Mouse (Mus musculus): ENCODE results near the gene Naif1.

The Naif1 gene

DNA sequence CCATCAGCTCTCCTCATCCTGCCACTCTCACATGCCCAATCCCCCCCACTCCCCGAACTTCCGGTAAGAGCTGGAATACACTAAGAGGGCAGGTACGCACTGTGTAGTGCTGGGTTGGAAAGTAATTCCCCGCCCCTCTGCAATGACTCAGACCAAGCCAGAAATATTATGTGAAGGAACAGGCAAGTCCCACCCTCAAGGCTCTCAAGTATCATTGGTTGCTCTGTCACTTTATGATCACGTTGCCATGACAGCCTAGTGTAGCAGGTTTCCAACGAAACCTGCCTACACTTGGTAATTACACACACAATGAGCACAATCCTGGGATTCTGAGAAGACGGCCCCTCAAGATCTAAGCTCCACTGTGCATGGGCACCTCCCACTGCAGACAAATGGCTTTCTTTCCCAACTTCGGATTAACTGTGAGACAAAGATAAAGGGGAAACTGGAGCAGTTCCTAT lies 22.0 kb upstream of the Naif1 start:
- DNase-seq: peak; percentile 88

DNA sequence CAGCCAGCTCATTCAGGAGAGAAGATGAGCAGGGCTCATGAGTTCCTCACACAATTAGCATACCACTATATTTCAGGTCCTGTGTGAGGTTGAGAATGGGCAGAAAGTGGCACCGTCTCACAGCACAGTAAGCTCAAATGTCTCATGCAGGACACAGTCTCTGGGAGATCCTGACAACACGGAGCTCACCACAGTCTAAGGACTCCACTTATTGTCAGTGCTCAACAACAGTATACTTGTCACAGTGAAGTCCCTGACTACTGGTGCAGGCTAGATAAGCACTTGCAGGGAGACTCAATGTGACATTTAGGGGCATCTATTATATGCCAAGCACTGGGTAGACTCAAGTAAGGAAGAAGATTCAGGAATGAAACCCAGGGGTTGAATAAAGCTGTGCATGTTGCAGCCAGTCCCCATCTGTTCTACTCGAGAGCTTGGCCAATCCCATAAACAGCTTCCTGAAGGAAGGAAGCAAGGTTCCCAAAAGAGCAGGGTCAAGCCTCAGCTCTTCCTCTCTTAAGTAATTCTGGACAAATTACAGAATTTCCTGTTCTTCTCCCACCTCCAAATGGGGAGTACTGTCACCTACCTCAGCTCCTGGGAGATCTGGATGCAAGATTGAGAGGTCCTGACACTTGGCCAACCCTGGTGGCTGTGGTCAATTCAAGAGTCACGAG lies 20.9 kb upstream of the Naif1 start:
- no peak for DNase-seq

DNA sequence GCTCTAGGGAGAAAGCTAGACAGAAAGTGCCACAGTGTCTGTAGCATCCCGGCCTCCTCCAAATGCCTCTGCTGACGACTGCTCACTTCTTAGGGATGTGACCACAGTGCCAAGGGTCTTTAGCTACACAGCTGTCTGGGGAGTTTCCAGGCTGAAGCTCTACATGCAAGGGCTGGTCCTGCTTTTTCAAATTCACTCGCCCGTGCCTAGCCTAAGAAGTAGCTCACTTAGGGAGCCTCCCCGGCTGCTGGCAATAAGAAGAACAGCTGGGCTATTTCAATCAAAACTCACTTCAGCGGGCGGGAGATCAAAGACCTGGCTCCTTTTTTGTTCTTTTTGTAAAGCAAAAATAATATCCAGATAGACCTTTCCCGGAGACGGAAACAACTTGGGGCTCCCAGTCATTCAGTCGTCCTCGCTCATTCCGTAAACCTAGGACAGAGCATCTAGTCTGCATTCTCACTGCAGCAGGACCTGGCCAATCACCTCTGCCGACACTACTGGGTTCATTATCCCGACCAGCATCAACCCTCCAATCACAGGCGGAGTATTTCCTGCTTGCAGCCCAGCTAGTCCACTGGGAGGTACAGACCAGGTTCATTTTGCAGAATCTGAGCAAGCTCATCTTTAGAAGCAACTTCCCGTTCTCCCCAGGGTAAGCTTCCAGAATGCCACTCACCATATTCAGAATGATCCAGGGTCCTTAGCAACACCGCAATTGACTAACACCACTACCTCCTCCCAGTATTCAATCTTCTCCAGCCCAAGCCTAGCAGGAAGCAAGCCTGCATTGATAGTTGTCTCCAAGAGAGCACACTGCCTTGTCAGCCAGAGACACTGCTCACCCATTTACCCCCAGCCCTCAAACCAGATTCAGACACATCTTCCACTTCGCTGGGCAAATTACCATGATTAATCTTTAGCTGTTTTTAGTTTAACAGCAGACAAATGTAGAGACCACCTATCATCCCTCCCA lies 19.3 kb upstream of the Naif1 start:
- DNase-seq: peak; percentile 75

GRCm38 (mm10) chr2:32436686-32437372 lies 13.4 kb upstream of the Naif1 start:
- DNase-seq: peak; percentile 84

DNA sequence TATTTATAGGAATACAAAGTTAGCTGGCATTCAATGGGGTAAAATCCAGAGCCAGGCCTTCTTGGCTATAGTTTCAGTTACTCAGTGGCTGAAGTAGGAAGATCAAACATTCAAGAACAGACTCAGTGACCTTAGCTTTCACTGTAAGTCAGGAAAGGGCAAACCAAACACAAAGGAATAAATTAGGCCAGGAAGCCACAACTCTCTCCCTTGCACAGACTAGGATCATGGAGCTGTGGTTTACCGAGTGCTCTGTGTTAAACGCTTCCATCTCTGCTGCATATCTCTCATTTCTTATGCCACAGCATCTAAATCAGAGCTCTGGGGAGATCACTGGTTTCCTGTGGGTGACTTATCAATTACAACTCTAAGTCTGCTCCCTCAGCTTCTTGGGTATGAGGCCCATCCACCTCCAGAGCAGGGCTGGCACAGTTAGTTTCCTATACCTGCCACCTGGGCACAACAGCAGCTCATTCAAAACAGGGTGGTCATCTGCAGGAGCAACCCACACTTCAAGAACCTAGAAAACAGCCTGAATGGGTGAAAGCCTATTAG lies 12.6 kb upstream of the Naif1 start:
- no peak for DNase-seq

GRCm38 (mm10) chr2:32438733-32439132 lies 11.5 kb upstream of the Naif1 start:
- no peak for DNase-seq

GRCm38 (mm10) chr2:32439177-32439576 lies 11.1 kb upstream of the Naif1 start:
- no peak for DNase-seq

GRCm38 (mm10) chr2:32440164-32440563 lies 10.1 kb upstream of the Naif1 start:
- DNase-seq: peak; percentile 50

DNA sequence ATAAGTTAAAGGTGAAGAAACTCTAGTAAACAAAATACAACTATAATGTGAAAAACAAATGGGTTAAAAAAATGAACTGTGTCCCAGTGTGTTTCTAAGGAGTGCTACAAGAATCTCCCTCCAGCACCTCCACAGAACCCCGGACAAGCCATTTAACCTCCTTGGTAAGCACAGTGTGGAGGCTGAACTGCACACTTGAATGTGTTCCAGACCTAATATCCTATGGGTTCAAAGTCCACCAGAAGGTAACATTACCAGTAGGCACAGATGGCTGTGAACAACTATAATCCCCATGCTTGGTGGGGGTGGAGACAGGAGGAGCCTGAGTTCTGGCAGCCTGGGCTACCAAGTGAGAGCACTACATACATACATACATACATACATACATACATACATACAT lies 9.6 kb upstream of the Naif1 start:
- no peak for DNase-seq

DNA sequence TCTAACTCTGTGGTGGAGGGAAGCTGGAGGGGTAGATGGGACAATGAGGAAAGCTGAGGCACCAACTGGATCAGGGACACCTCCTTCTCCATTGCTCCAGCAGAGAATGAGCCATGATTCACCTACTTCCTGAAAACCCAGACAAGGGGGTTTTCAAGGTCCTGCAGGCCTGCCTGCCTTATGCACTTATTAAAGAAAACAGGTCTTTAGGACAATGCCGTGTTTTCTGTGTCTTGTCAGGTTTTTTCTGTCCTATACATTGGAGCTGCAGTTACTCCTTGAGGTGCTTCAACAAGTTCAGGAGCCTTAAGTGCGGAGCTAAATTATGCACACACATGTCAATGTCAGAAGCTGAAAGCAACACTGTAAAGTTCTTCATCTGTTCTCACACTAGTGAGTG lies 8.7 kb upstream of the Naif1 start:
- DNase-seq: no peak

DNA sequence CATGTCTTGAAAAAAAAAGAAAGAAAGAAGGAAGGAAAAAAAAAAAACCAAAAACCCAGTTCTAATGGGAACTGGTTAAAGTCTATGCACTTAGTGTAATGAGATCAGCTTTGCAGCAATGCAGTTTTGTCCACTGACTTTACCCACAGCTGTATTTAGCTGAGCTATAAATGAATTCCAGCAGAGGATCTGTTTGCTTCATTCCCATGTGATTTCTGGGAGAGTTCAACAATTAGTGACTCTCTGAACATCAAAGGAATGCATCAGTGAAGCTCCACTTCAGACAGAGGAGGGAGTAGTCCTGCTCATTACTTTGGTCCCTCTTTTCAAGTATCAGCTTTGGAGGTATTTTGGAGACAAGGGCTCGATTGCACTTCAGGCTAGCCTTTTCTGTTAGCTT lies 4.7 kb upstream of the Naif1 start:
- DNase-seq: no peak

DNA sequence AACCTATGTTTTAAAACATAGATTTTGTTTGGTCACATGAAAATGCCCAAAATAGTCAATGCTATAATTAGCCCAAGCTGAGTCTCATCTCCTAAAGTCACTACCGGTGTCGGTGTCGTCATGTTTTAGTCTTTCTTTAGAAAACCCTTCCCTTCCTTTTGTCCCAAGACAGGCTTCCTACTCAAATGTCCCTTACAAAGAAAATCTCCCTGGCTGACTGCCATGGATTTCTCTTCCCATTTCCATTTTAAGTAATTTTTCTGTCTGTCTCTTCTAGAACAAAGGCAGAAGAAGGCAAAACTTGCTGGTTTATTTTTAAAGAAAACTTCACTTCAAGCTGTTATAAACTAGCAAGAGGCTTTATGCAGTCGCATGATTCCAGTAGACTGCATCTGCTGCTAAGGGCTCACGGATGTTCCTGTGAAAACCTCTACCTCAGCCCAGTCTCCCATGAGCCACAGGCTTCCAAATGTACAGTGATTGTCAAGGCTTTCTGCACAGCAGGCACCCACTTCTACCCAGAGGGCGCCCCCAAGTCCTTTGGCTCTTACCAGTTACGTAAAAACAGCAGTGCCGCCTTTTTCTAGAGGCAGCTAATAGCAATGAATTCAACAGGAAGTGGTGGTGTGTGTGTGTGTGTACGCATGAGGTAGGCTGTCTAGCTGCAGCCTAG lies 2.9 kb upstream of the Naif1 start:
- peak; percentile 77 for DNase-seq

- no peak for DNase-seq
These were observed 1.8 kb upstream of the Naif1 start for GRCm38 (mm10) chr2:32448480-32448879.

DNA sequence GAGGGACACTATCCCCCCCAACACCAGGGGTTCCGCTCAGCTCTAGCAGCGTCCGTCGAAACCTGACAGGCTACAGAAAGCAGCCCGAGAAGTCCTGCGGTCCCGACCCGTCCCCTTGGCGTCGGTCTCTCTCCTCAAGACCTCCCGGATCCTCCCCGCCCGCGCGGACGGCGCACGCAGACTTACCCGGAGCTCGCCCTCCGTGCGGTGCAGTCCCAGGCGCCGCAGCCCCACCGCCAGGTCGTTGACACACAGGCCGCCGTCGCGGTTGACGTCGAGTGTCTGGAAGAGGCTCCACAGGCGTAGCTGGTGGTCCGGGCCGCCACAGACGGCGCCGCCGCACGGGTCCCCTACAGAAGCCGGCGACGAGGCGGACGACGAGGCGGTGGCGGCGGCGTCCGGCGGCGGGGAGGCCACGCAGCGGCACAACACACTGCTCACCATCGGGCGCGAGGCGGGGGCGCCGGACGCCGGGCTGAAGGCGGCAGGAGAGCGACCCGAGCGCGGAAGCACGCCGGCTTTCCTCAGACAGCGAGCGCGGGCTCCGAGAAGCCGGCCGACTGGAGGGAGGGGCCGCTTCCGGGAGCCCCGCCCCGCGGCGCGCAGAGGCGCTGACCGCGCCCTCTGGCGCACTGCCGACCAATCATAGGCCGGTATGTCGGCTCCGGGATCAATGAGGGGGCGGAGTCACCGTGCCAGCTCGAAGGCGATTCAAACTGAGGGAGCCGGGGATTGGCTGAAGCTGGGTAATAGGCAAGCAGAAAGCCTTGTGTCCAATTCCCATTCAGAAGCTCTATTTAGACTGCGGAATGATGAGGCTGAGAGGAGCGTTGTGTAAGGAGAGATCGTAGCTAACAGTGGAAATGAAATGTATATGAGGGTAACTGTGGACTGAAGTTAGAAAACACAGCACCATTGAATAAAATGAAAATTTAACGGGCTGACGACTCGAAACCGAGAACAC lies 906 bp downstream of the Naif1 start, which contains the start of gene Slc25a25:
Slc25a25 (minus strand) TSS at position 565 of the 964 bp plus-strand sequence.
- DNase-seq: peak; percentile 99

DNA sequence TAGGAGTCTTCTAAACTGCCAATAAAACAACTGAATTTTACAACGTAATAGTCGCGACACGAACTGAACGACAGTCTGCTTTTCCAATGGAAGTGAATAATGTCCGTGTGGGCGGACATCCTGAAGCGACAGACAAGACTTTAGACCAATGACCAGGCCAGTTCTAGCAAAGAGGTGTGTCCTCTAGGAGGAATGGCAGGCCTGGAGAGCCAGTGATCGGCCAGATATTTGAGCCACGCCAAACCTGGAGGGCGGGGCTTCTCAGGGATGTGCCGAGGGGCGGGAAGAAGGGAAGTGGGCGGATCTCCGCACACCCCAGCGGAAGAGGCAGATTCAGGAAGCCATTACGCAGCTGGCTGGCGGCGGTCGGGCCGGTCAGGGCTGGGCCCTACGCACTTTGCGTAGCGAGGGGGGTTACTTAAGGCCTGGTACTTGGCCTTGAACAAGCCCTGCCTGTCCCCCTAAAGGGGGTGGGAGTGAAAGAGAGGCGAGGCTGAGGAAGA lies 1.7 kb downstream of the Naif1 start:
- DNase-seq: peak; percentile 99

GRCm38 (mm10) chr2:32452441-32452971 lies 2.2 kb downstream of the Naif1 start:
- DNase-seq: no peak

DNA sequence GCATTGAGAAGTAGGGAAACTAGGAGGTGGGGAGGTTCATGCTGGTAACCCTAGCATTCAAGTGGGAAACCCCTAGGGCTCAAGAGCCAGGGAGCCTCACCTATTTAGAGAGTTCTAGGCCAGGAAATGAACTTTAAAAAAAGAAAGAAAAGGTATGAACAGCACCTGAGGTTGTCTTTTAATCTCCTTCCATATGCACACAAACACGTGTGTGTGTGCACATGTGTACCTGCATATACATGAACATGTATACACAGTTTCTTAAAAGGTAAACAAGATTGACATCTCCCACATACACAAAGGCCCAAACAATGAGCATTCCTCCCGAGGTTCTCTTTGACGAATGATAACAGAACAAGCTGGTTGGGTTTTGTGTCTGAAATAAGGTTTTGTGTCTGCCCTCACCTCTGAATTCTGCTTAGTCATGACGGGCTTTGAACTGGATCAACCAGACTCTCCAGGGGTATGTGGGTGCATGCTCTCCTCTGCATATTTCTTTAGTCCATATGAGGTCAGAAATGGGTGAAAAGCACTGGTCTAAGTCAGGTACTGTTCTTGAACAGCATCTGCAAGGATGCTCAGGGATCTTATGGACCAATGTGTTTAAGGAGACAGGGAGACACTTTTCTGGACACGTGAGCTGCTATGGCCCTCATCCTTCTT lies 3.5 kb downstream of the Naif1 start:
- no peak for DNase-seq

GRCm38 (mm10) chr2:32454633-32455032 lies 4.4 kb downstream of the Naif1 start:
- no peak for DNase-seq

DNA sequence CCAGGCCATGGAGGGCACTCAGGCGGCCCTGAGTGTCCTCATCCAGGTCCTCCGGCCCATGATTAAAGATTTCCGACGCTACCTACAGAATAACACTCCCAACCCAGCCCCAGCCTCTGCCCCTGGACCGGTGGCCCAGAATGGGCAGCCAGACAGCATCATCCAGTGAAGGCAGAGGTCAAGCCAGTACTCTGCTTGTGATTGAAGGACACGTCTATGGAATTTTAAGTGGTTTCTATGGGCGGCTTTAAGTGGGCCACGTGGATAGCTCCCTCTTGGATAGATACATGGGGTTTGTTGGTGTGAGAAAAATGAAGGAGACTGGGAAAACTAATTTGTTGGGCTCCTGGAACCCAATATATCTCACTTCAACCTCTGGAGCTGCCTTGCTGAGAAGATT lies 4.8 kb downstream of the Naif1 start:
- peak; percentile 78 for DNase-seq

DNA sequence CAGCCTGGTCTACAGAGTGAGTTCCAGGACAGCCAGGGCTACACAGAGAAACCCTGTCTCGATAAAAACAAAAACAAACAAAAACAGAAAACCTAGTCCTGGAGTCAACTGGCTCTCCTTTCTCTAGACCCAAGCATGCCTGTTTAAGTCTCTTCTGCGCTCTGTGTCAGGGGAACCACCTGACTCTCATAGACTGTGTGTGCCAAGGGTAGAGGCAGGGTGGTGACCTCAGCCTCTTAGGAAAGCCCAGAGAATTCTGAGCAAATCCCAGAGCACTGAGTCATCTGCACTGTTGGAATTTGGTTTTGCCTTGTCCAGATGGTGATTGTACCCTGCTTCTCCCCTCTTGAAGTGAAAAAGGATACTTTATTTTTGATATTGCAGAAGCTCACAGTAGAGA lies 8.0 kb downstream of the Naif1 start:
- peak; percentile 84 for DNase-seq

Measured in lung, postnatal 36 days (tissue).